Mouse (Mus musculus) brain, embryonic 14.5 days (tissue): ENCODE measurements at regions not wholly inside any gene's neighbourhood (a gene's known extent, or its start where the extent isn't known, plus 50 kb on each side); places are given as distances from the start of the nearest gene placed in this dataset.

ENCODE experiments used
- CTCF ChIP-seq: fragments of 200-500 bp; IDR thresholded peaks from 2 replicates; pipeline ENCODE4 v1.5.1; 2012; ENCODE audit warnings: inconsistent platforms, mild to moderate bottlenecking, moderate library complexity, borderline replicate concordance; ENCODE audit not compliant: insufficient read depth, insufficient read length; ENCODE audit errors: extremely low read depth
- POLR2A ChIP-seq: fragments of 200-500 bp; IDR thresholded peaks from 2 replicates; pipeline ENCODE4 v1.6.1; 2012; ENCODE audit warnings: mild to moderate bottlenecking, inconsistent platforms, borderline replicate concordance; ENCODE audit not compliant: poor library complexity, insufficient read depth, insufficient read length, severe bottlenecking; ENCODE audit errors: extremely low read depth

DNA sequence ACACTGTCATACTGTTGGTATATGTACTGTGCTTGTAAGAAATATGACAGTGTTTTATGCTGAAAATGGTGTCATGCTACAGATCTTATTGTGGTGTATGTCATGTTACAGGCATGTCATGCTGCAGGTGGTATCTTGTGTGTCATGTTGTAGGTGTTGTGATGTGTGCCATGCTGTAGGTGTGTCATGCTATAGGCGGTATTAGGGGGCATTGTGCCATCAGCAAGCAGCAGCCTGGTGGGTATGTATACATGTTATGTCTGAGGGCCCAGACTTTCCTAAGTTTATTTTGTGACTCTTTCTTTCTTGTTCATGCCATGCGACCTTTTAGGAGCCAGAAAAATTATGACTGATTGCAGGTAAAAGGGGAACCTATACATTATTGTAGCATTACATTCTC, 134.7 kb upstream of the Foxa2 start:
- no peak for TF ChIP-seq CTCF
- no peak for TF ChIP-seq POLR2A
